Mouse (Mus musculus): ENCODE measurements around the gene Acan. TPM values are rescaled to one million over a fixed set of nuclear protein-coding genes. Genes with fewer than 3 reads are reported as not detected.

The Acan gene
- total RNA-seq, 2 experiments from 2014 or later, result 4.1 to 4.2 TPM

GRCm38 (mm10) chr7:79139891-79140591 lies 86.8 kb downstream of the Acan start:
- no peak for DNase-seq

GRCm38 (mm10) chr7:79140897-79141296 lies 87.6 kb downstream of the Acan start:
- peak; percentile 91 for DNase-seq

- peak; percentile 43 for DNase-seq
Measured at GRCm38 (mm10) chr7:79147011-79147837, 93.9 kb downstream of the Acan start.

- DNase-seq, result peak; percentile 33
Measured at GRCm38 (mm10) chr7:79147931-79148653, 94.8 kb downstream of the Acan start.

GRCm38 (mm10) chr7:79148711-79149266 lies 95.5 kb downstream of the Acan start, which contains the start of gene Mfge8:
TSS of gene Mfge8 (minus strand) at chr7:79149060.
- peak; percentile 95 for DNase-seq

- no peak for DNase-seq
Measured at GRCm38 (mm10) chr7:79149522-79149921, 96.2 kb downstream of the Acan start.

- DNase-seq, result no peak
Measured at GRCm38 (mm10) chr7:79159406-79159805, 106.1 kb downstream of the Acan start.

Other genes starting within 250 kb of the Acan start
- 1 to 10 TPM; 6.1 to 8.6 TPM for gene Det1, start 206.2 kb upstream of the Acan start, total RNA-seq (2021)
- gene Aen, start 157.6 kb upstream of the Acan start, total RNA-seq (2021), result 10 to 100 TPM; 33.4 to 33.7 TPM
- gene Isg20, start 140.1 kb upstream of the Acan start, total RNA-seq (2021), result 1 to 10 TPM; 3.1 to 6.4 TPM
- gene Hapln3, start 77.5 kb downstream of the Acan start, total RNA-seq (2021), result 1 to 10 TPM in 1 of 2 experiments, under 1 TPM in 1; 0.92 to 1.3 TPM
- 100 to 1,000 TPM; 177 to 178 TPM for gene Mfge8, start 95.6 kb downstream of the Acan start, total RNA-seq (2021)
- 10 to 100 TPM; 24.7 to 27.2 TPM for gene Abhd2, start 219.7 kb downstream of the Acan start, total RNA-seq (2021)

Data from heart, postnatal 4 days (tissue).